Mouse (Mus musculus) hindbrain, embryonic 10.5 days (tissue): Measurements from ENCODE around the gene Rsbn1l. TPM values are rescaled to one million over a fixed set of nuclear protein-coding genes. Genes with fewer than 3 reads are reported as not detected.
A peak's percentile ranks its signal among the peaks of the same experiment; 100 is the strongest.

ENCODE experiments used
- DNase-seq: peaks from one replicate; pipeline ENCODE4 v3.0.0-alpha.2; 2017; ENCODE audit warnings: low spot score
- H3K27ac ChIP-seq: fragments of 300-500 bp; sonication (generic); 2 replicates; pipeline ENCODE4 v1.5.1; 2016; ENCODE audit warnings: mild to moderate bottlenecking, moderate library complexity
- H3K27me3 ChIP-seq: fragments of 300-500 bp; sonication (generic); 2 replicates; pipeline ENCODE4 v1.6.1; 2016; ENCODE audit warnings: mild to moderate bottlenecking; ENCODE audit not compliant: poor library complexity, insufficient read depth, severe bottlenecking
- H3K36me3 ChIP-seq: fragments of 300-500 bp; sonication (generic); 2 replicates; pipeline ENCODE4 v1.6.1; 2016; ENCODE audit warnings: mild to moderate bottlenecking, moderate library complexity
- H3K4me1 ChIP-seq: fragments of 300-500 bp; sonication (generic); replicated peaks from 2 replicates; pipeline ENCODE4 v1.6.1; 2016; ENCODE audit warnings: mild to moderate bottlenecking
- H3K4me3 ChIP-seq: fragments of 300-500 bp; sonication (generic); 2 replicates; pipeline ENCODE4 v1.5.1; 2016; ENCODE audit warnings: mild to moderate bottlenecking, moderate library complexity
- H3K9me3 ChIP-seq: fragments of 300-500 bp; sonication (generic); 2 replicates; pipeline ENCODE4 v1.6.1; 2016; ENCODE audit warnings: mild to moderate bottlenecking, moderate library complexity
- WGBS: fragments of 180-500 bp; shearing (Covaris S2); methylation state at CpG from one replicate; pipeline ENCODE4 v1.1.7; 2016; 5-methylcytosine and 5-hydroxymethylcytosine counted together
- polyA plus RNA-seq: library from polyadenylated mRNA; unstranded; fragments of >200 nt; fragmentation: Nextera tagmentation; extraction: Ambion mirVana; gene quantifications from 2 replicates; pipeline ENCODE4 v1.2.1, GENCODE M21; 2016

Rsbn1l gene
- 4.8 and 5.5 TPM in 2 replicates for polyA plus RNA-seq

DNA sequence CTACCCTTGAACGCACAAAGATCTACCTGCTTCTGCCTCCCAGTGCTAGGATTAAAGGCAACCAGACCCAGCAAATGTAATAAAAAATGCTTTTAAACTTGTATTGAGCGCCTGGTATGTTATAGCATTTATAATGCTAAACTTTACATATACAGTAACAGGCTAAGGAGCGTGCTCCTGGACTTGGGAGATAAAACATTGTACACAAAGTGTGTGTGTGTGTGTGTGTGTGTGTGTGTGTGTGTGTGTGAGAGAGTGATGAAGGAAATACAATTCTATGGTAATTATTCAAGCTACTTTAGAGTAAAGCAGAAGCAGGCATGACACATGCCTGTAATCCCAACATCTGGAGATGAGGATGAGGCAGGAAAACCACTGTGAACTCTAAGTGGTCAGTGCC is at the start of gene Rsbn1l:
Rsbn1l (minus strand) TSS at position 101 of the 400 bp plus-strand sequence.
- H3K27ac ChIP-seq, result no peak within 1 kb of the TSS
- peaks cover 6% of the 10 kb centered on the region for H3K4me1 ChIP-seq
- peaks cover 10% of the 10 kb centered on the region; the same call in 1 of the 2 replicates for H3K9me3 ChIP-seq
- peaks cover 12% of the 10 kb centered on the region for H3K36me3 ChIP-seq
- H3K27me3 ChIP-seq, result no peaks in the 10 kb centered on the region
- no peak for DNase-seq
- no peak within 1 kb of the TSS for H3K4me3 ChIP-seq
- 94% methylated on average over 3 of the region's 3 CpGs for WGBS

GRCm38 (mm10) chr5:21002723-21003122 is 46.5 kb upstream of the Rsbn1l start:
- peaks cover 9% of the 10 kb centered on the region; the same call in 1 of the 2 replicates for H3K9me3 ChIP-seq
- no peaks in the 10 kb centered on the region for H3K27me3 ChIP-seq
- no peak for DNase-seq
- H3K4me1 ChIP-seq, result no peaks in the 10 kb centered on the region
- WGBS, result 94% methylated on average over 6 of the region's 6 CpGs
- H3K36me3 ChIP-seq, result peaks cover 92% of the 10 kb centered on the region
- no peak overlapping the region for H3K27ac ChIP-seq
- H3K4me3 ChIP-seq, result no peak overlapping the region

GRCm38 (mm10) chr5:21001622-21002315 is 45.6 kb upstream of the Rsbn1l start:
- Histone ChIP-seq H3K4me3 (no peak overlapping the region), H3K4me1 (no peaks in the 10 kb centered on the region), H3K36me3 (peaks cover 94% of the 10 kb centered on the region), H3K9me3 (peaks cover 9% of the 10 kb centered on the region; the same call in 1 of the 2 replicates), H3K27me3 (no peaks in the 10 kb centered on the region), H3K27ac (no peak overlapping the region)
- 96% methylated on average over 10 of the region's 10 CpGs for WGBS
- no peak for DNase-seq

DNA sequence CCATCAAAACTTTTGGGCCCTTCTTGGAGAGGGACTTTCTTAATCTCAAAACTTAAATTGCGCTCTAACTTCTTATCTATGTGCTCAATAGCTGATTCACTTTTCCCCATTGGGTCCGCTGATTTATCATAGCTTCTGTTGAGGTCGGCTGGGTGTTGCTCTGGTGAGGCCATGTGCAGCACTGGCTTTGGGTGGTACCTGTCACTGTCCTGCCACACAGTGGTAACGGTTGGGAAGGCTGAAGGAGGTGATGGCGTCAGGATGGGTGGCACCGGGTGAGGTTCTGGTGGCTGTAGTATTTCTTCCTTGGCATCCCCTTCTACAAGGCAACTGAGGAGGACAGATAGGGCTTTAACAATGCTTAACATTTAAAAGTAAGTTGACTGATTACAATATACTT is 42.2 kb upstream of the Rsbn1l start:
- peaks cover 9% of the 10 kb centered on the region; the same call in 1 of the 2 replicates for H3K9me3 ChIP-seq
- 95% methylated on average over 6 of the region's 6 CpGs for WGBS
- no peaks in the 10 kb centered on the region for H3K27me3 ChIP-seq
- no peak overlapping the region for H3K4me3 ChIP-seq
- no peaks in the 10 kb centered on the region for H3K4me1 ChIP-seq
- no peak overlapping the region for H3K27ac ChIP-seq
- H3K36me3 ChIP-seq, result peaks cover 98% of the 10 kb centered on the region
- DNase-seq, result no peak

GRCm38 (mm10) chr5:20997555-20997954 is 41.4 kb upstream of the Rsbn1l start:
- H3K36me3 ChIP-seq, result peaks cover 97% of the 10 kb centered on the region
- H3K27me3 ChIP-seq, result no peaks in the 10 kb centered on the region
- no peak overlapping the region for H3K4me3 ChIP-seq
- peaks cover 9% of the 10 kb centered on the region; the same call in 1 of the 2 replicates for H3K9me3 ChIP-seq
- WGBS, result 95% methylated on average over 6 of the region's 6 CpGs
- no peak for DNase-seq
- H3K27ac ChIP-seq, result no peak overlapping the region
- H3K4me1 ChIP-seq, result no peaks in the 10 kb centered on the region

GRCm38 (mm10) chr5:20990062-20990809 is 34.0 kb upstream of the Rsbn1l start:
- Histone ChIP-seq H3K4me1 (no peaks in the 10 kb centered on the region), H3K27ac (no peak overlapping the region), H3K9me3 (no peaks in the 10 kb centered on the region), H3K36me3 (peaks cover 97% of the 10 kb centered on the region), H3K27me3 (no peaks in the 10 kb centered on the region), H3K4me3 (no peak overlapping the region)
- 96% methylated on average over 8 of the region's 8 CpGs for WGBS
- no peak for DNase-seq

DNA sequence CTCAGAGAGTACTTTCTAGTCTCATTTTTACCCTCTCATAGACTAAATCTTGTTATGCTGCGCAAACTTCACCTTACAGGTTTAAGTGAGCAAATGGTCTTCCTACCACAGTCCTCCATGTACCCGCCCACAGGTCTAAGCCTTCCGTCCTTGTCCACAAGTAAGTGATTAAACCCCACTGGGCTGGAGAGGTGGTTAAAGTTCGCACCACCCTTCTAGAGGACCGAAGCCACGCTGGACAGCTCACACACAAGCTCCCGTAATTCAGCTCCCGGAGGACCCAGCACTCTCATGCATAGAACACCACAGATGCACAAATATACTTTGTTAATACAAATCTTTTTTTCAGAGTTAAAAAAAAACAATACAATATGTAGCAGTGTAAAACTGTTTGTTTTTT is 30.1 kb upstream of the Rsbn1l start:
- Histone ChIP-seq H3K9me3 (no peaks in the 10 kb centered on the region; the same call in 1 of the 2 replicates), H3K36me3 (peaks cover 70% of the 10 kb centered on the region), H3K4me1 (no peaks in the 10 kb centered on the region), H3K27me3 (no peaks in the 10 kb centered on the region), H3K4me3 (no peak overlapping the region), H3K27ac (no peak overlapping the region)
- no peak for DNase-seq
- WGBS, result 95% methylated on average over 8 of the region's 8 CpGs

DNA sequence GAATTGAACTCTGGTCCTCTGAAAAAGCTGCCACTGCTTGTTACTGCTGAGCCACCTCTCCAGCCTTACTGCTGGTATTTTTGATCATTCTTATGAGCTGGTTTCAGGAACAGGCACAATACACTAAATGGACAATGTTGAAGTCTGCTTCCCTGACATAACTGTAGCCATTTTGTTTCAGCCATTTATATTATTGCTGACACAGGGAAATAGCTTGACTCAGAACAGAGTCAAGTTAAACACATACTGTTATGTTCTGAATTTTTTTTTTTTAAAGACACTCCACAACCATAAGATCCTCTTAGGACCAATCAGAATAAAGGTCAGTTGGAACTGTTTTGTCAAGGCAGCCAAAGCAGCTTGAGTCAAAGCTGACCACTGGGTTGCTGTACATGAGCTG is 27.3 kb upstream of the Rsbn1l start:
- Histone ChIP-seq H3K27ac (no peak overlapping the region), H3K4me1 (no peaks in the 10 kb centered on the region), H3K4me3 (no peak overlapping the region), H3K36me3 (peaks cover 42% of the 10 kb centered on the region), H3K9me3 (peaks cover 4% of the 10 kb centered on the region; the same call in 1 of the 2 replicates), H3K27me3 (no peaks in the 10 kb centered on the region)
- no peak for DNase-seq

- no peaks in the 10 kb centered on the region for H3K9me3 ChIP-seq
- no peaks in the 10 kb centered on the region for H3K36me3 ChIP-seq
- DNase-seq, result no peak
- H3K4me3 ChIP-seq, result no peak overlapping the region
- no peaks in the 10 kb centered on the region for H3K27me3 ChIP-seq
- WGBS, result 78% methylated on average over 4 of the region's 4 CpGs
- H3K4me1 ChIP-seq, result peaks cover 4% of the 10 kb centered on the region; the same call in 1 of the 2 replicates
- no peak overlapping the region for H3K27ac ChIP-seq
Observed at GRCm38 (mm10) chr5:20974690-20975089, 18.5 kb upstream of the Rsbn1l start.

DNA sequence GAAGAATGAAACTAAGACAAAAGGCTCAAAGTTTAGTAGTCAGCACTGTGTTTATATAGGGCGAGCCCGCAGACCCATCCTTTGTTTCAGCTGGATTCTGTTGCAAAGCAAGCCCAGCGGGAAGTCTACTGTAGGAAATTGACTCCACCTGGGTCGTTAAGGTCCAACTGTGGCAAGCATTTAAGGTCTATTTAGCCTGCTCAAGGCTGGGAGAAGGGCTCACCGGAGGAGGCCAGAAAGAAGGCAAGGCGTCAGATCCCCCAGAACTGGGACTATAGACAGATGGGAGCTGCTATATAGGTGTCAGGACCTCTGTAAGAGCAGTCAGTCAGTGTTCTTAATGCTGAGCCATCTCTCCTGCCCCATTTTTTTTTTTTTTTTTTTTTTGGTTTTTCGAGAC is 17.8 kb upstream of the Rsbn1l start:
- no peaks in the 10 kb centered on the region for H3K36me3 ChIP-seq
- H3K9me3 ChIP-seq, result no peaks in the 10 kb centered on the region
- DNase-seq, result peak; percentile 10
- peaks cover 4% of the 10 kb centered on the region; the same call in 1 of the 2 replicates for H3K4me1 ChIP-seq
- no peak overlapping the region for H3K27ac ChIP-seq
- no peaks in the 10 kb centered on the region for H3K27me3 ChIP-seq
- H3K4me3 ChIP-seq, result no peak overlapping the region
- WGBS, result 25% methylated on average over 7 of the region's 7 CpGs

DNA sequence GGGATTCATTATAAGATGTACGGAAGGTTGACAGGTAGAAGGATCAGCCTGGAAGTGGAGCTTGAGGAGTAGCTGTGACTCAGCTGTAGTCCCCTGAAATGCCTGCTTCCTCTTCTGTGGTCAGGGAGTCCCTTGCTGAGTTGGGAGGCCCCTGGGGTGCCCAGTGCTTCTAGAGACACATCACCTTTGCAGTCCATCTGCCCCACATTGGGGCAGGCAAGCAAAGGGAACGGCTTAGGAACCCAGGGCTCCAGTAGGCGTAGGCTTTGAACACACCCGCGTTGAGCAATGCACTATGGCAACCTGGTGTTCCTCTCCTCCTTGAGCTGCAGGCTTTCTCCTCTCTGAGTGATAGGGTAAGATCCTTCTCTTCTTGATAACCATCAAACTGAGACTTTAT is 16.9 kb upstream of the Rsbn1l start:
- H3K36me3 ChIP-seq, result no peaks in the 10 kb centered on the region
- H3K4me3 ChIP-seq, result no peak overlapping the region
- WGBS, result 57% methylated on average over 5 of the region's 5 CpGs
- no peak for DNase-seq
- H3K9me3 ChIP-seq, result no peaks in the 10 kb centered on the region
- no peaks in the 10 kb centered on the region for H3K27me3 ChIP-seq
- peaks cover 4% of the 10 kb centered on the region; the same call in 1 of the 2 replicates for H3K4me1 ChIP-seq
- no peak overlapping the region for H3K27ac ChIP-seq

DNA sequence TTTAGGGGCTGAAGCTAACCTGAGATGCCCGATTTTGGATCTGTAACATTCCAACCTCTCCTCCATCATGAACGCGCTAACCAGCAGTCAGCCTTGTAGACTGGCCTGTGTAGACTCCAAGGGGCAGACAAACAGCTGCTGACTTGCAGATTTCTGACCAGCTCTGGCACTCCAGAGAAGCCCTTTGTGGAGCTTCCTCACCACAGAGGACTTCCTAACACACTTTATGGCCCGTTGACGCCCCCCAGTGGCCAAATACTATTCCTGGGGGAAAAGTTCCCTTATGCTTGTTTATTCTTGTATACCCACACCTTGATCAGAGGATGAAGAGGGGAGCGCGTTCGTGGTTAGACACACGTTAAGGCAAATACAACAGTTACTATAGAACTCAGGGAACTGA is 12.8 kb upstream of the Rsbn1l start:
- DNase-seq, result peak; percentile 37
- no peaks in the 10 kb centered on the region for H3K27me3 ChIP-seq
- no peaks in the 10 kb centered on the region for H3K9me3 ChIP-seq
- WGBS, result 64% methylated on average over 9 of the region's 9 CpGs
- no peak overlapping the region for H3K4me3 ChIP-seq
- peaks cover 2% of the 10 kb centered on the region; the same call in 1 of the 2 replicates for H3K4me1 ChIP-seq
- H3K36me3 ChIP-seq, result no peaks in the 10 kb centered on the region
- no peak overlapping the region for H3K27ac ChIP-seq

GRCm38 (mm10) chr5:20968493-20968892 is 12.3 kb upstream of the Rsbn1l start:
- DNase-seq, result no peak
- 73% methylated on average over 9 of the region's 9 CpGs for WGBS
- no peaks in the 10 kb centered on the region for H3K9me3 ChIP-seq
- no peak overlapping the region for H3K27ac ChIP-seq
- H3K36me3 ChIP-seq, result no peaks in the 10 kb centered on the region
- H3K4me3 ChIP-seq, result no peak overlapping the region
- no peaks in the 10 kb centered on the region for H3K27me3 ChIP-seq
- H3K4me1 ChIP-seq, result no peaks in the 10 kb centered on the region; the same call in 1 of the 2 replicates
